Mouse (Mus musculus) heart, embryonic 15.5 days (tissue): ENCODE measurements around the gene Kalrn. TPM values are rescaled to one million over a fixed set of nuclear protein-coding genes. Genes with fewer than 3 reads are reported as not detected.

Source experiments
- polyA plus RNA-seq: library from polyadenylated mRNA; unstranded; fragments of >200 nt; fragmentation: Nextera tagmentation; extraction: Ambion mirVana; gene quantifications from 2 replicates; pipeline ENCODE4 v1.2.1, GENCODE M21; 2015

Gene Kalrn
- polyA plus RNA-seq, 1 experiment from 2014 or later = 32.8 TPM

Other genes starting within 250 kb of the Kalrn start
- gene Ropn1, start 76.4 kb upstream of the Kalrn start, polyA plus RNA-seq = 0.24 and 0.38 TPM in 2 replicates
- 4.0 and 4.5 TPM in 2 replicates for gene Ccdc14, start 117.1 kb upstream of the Kalrn start, polyA plus RNA-seq
- 10.1 and 22.3 TPM in 2 replicates for gene Mylk, start 171.7 kb upstream of the Kalrn start, polyA plus RNA-seq